Mouse (Mus musculus): Measurements from ENCODE around the gene 1700018F24Rik. TPM values are rescaled to one million over a fixed set of nuclear protein-coding genes. Genes with fewer than 3 reads are reported as not detected.
A peak's percentile ranks its signal among the peaks of the same experiment; 100 is the strongest.
"Not testable (repeated sequence)": the region's sequence is repeated elsewhere in the genome, so short reads cannot be mapped to it uniquely, and the experiment has no call there.

Gene 1700018F24Rik
- polyA plus RNA-seq, 1 experiment = not detected

GRCm38 (mm10) chr5:145081866-145082613, 39.2 kb downstream of the 1700018F24Rik start:
- Histone ChIP-seq H3K27ac (ENCODE audit: insufficient read depth, low read depth, low read length) (no peak overlapping the region), H3K4me1 (ENCODE audit: control insufficient read depth, insufficient read depth, low read length) (peaks cover 4% of the 10 kb centered on the region; the same call in 1 of the 2 replicates), H3K4me3 (ENCODE audit: insufficient read depth, low read length) (no peak overlapping the region)
- TF ChIP-seq POLR2A (IDR thresholded peaks at IDR 0.05; ENCODE audit: borderline replicate concordance, low read depth, low read length) = no peak

GRCm38 (mm10) chr5:145083201-145083600, 40.4 kb downstream of the 1700018F24Rik start:
- not testable (repeated sequence) for H3K4me1 ChIP-seq (ENCODE audit: control insufficient read depth, insufficient read depth, low read length); H3K27ac ChIP-seq (ENCODE audit: insufficient read depth, low read depth, low read length)
- peak overlapping the region; percentile 60 for H3K4me3 ChIP-seq (ENCODE audit: insufficient read depth, low read length)

- Histone ChIP-seq H3K27ac (ENCODE audit: insufficient read depth, low read depth, low read length) (peak within 1 kb of the TSS; percentile 24), H3K4me1 (ENCODE audit: control insufficient read depth, insufficient read depth, low read length) (peaks cover 4% of the 10 kb centered on the region; the same call in 1 of the 2 replicates), H3K4me3 (ENCODE audit: insufficient read depth, low read length) (peak within 1 kb of the TSS; percentile 87)
- peak; percentile 64; the same call in 1 of the 2 replicates for TF ChIP-seq POLR2A (IDR thresholded peaks at IDR 0.05; ENCODE audit: borderline replicate concordance, low read depth, low read length)
- TF ChIP-seq CTCF (IDR thresholded peaks at IDR 0.05; ENCODE audit: low read depth, low read length) = no peak
Observed at GRCm38 (mm10) chr5:145083632-145084451, 41.1 kb downstream of the 1700018F24Rik start, which contains the start of the genes Arpc1a and Kpna7. Gene Arpc1a (plus strand): TSS chr5:145083830. Gene Kpna7 (minus strand): TSS chr5:145084030.

- Histone ChIP-seq H3K4me3 (ENCODE audit: insufficient read depth, low read length) (peak overlapping the region; percentile 87), H3K27ac (ENCODE audit: insufficient read depth, low read depth, low read length) (no peak overlapping the region), H3K4me1 (ENCODE audit: control insufficient read depth, insufficient read depth, low read length) (peaks cover 10% of the 10 kb centered on the region)
- no peak for TF ChIP-seq CTCF (IDR thresholded peaks at IDR 0.05; ENCODE audit: low read depth, low read length)
- no peak for TF ChIP-seq POLR2A (IDR thresholded peaks at IDR 0.05; ENCODE audit: borderline replicate concordance, low read depth, low read length)
Observed at GRCm38 (mm10) chr5:145084822-145085221, 42.0 kb downstream of the 1700018F24Rik start.

GRCm38 (mm10) chr5:145088186-145088585, 45.4 kb downstream of the 1700018F24Rik start:
- no peak for TF ChIP-seq POLR2A (IDR thresholded peaks at IDR 0.05; ENCODE audit: borderline replicate concordance, low read depth, low read length)
- no peak for TF ChIP-seq CTCF (IDR thresholded peaks at IDR 0.05; ENCODE audit: low read depth, low read length)
- H3K4me3 ChIP-seq (ENCODE audit: insufficient read depth, low read length) = no peak overlapping the region
- peaks cover 13% of the 10 kb centered on the region for H3K4me1 ChIP-seq (ENCODE audit: control insufficient read depth, insufficient read depth, low read length)
- no peak overlapping the region for H3K27ac ChIP-seq (ENCODE audit: insufficient read depth, low read depth, low read length)

GRCm38 (mm10) chr5:145089878-145090277, 47.1 kb downstream of the 1700018F24Rik start:
- H3K4me3 ChIP-seq (ENCODE audit: insufficient read depth, low read length) = no peak overlapping the region
- TF ChIP-seq POLR2A (IDR thresholded peaks at IDR 0.05; ENCODE audit: borderline replicate concordance, low read depth, low read length) (no peak), CTCF (IDR thresholded peaks at IDR 0.05; ENCODE audit: low read depth, low read length) (no peak)
- H3K4me1 ChIP-seq (ENCODE audit: control insufficient read depth, insufficient read depth, low read length) = peaks cover 13% of the 10 kb centered on the region
- H3K27ac ChIP-seq (ENCODE audit: insufficient read depth, low read depth, low read length) = no peak overlapping the region

Other genes with a start within 250 kb of the 1700018F24Rik start
- 9.4 and 11.5 TPM in 2 replicates for gene Smurf1, start 77.1 kb upstream of the 1700018F24Rik start, polyA plus RNA-seq (2012; ENCODE audit: insufficient read depth, insufficient read length, missing spikeins)
- not detected in 2 replicates for gene Gm4871, start 10.2 kb upstream of the 1700018F24Rik start, polyA plus RNA-seq (2012; ENCODE audit: insufficient read depth, insufficient read length, missing spikeins)
- gene Arpc1a, start 40.8 kb downstream of the 1700018F24Rik start, polyA plus RNA-seq (2012; ENCODE audit: insufficient read depth, insufficient read length, missing spikeins) = 78.6 and 92.3 TPM in 2 replicates
- gene Kpna7, start 41.0 kb downstream of the 1700018F24Rik start, polyA plus RNA-seq (2012; ENCODE audit: insufficient read depth, insufficient read length, missing spikeins) = not detected in 2 replicates
- 829 and 891 TPM in 2 replicates for gene Arpc1b, start 71.2 kb downstream of the 1700018F24Rik start, polyA plus RNA-seq (2012; ENCODE audit: insufficient read depth, insufficient read length, missing spikeins)
- 72.8 and 76.5 TPM in 2 replicates for gene Pdap1, start 97.2 kb downstream of the 1700018F24Rik start, polyA plus RNA-seq (2012; ENCODE audit: insufficient read depth, insufficient read length, missing spikeins)
- 128 and 135 TPM in 2 replicates for gene Bud31, start 97.4 kb downstream of the 1700018F24Rik start, polyA plus RNA-seq (2012; ENCODE audit: insufficient read depth, insufficient read length, missing spikeins)
- gene Ptcd1, start 124.1 kb downstream of the 1700018F24Rik start, polyA plus RNA-seq (2012; ENCODE audit: insufficient read depth, insufficient read length, missing spikeins) = 10.0 and 11.4 TPM in 2 replicates
- gene Cpsf4, start 124.2 kb downstream of the 1700018F24Rik start, polyA plus RNA-seq (2012; ENCODE audit: insufficient read depth, insufficient read length, missing spikeins) = 24.9 and 25.7 TPM in 2 replicates
- 271 and 314 TPM in 2 replicates for gene Atp5j2, start 149.1 kb downstream of the 1700018F24Rik start, polyA plus RNA-seq (2012; ENCODE audit: insufficient read depth, insufficient read length, missing spikeins)
- 8.0 and 8.4 TPM in 2 replicates for gene Zkscan14, start 158.9 kb downstream of the 1700018F24Rik start, polyA plus RNA-seq (2012; ENCODE audit: insufficient read depth, insufficient read length, missing spikeins)
- gene Zkscan5, start 161.6 kb downstream of the 1700018F24Rik start, polyA plus RNA-seq (2012; ENCODE audit: insufficient read depth, insufficient read length, missing spikeins) = 7.8 and 9.5 TPM in 2 replicates
- 26.7 and 27.5 TPM in 2 replicates for gene Zfp655, start 188.7 kb downstream of the 1700018F24Rik start, polyA plus RNA-seq (2012; ENCODE audit: insufficient read depth, insufficient read length, missing spikeins)
- gene Zscan25, start 237.5 kb downstream of the 1700018F24Rik start, polyA plus RNA-seq (2012; ENCODE audit: insufficient read depth, insufficient read length, missing spikeins) = 6.9 and 7.7 TPM in 2 replicates

Data from bone marrow macrophage, adult 2 months (primary cell).